Mouse (Mus musculus): ENCODE data around the gene Mfap4.

Mfap4 gene

GRCm38 (mm10) chr11:61484613-61485540, at the start of gene Mfap4:
Gene Mfap4, plus strand, starts transcription at chr11:61485431.
- DNase-seq (ENCODE audit: low spot score in 2 of 2) = peak in 1 of 2 experiments; percentile 34

GRCm38 (mm10) chr11:61436298-61436697, 48.9 kb upstream of the Mfap4 start:
- no peak for DNase-seq (ENCODE audit: low spot score in 2 of 2)

- DNase-seq (ENCODE audit: low spot score in 2 of 2) = no peak
These were observed 46.1 kb upstream of the Mfap4 start for GRCm38 (mm10) chr11:61439170-61439569.

GRCm38 (mm10) chr11:61440416-61440815, 44.8 kb upstream of the Mfap4 start:
- no peak for DNase-seq (ENCODE audit: low spot score in 2 of 2)

- DNase-seq (ENCODE audit: low spot score in 2 of 2) = no peak
These were observed 43.6 kb upstream of the Mfap4 start for GRCm38 (mm10) chr11:61441670-61442069.

GRCm38 (mm10) chr11:61443807-61444206, 41.4 kb upstream of the Mfap4 start:
- no peak for DNase-seq (ENCODE audit: low spot score in 2 of 2)

GRCm38 (mm10) chr11:61447296-61447695, 37.9 kb upstream of the Mfap4 start:
- DNase-seq (ENCODE audit: low spot score in 2 of 2) = no peak

GRCm38 (mm10) chr11:61448041-61448440, 37.2 kb upstream of the Mfap4 start:
- no peak for DNase-seq (ENCODE audit: low spot score in 2 of 2)

GRCm38 (mm10) chr11:61448599-61449225, 36.5 kb upstream of the Mfap4 start:
- DNase-seq (ENCODE audit: low spot score in 2 of 2) = peak in 1 of 2 experiments; percentile 43

- no peak for DNase-seq (ENCODE audit: low spot score in 2 of 2)
These were observed 35.5 kb upstream of the Mfap4 start for GRCm38 (mm10) chr11:61449499-61450292.

GRCm38 (mm10) chr11:61464071-61464470, 21.2 kb upstream of the Mfap4 start:
- DNase-seq (ENCODE audit: low spot score in 2 of 2) = no peak

GRCm38 (mm10) chr11:61465422-61465821, 19.8 kb upstream of the Mfap4 start:
- no peak for DNase-seq (ENCODE audit: low spot score in 2 of 2)

GRCm38 (mm10) chr11:61468534-61468933, 16.7 kb upstream of the Mfap4 start:
- DNase-seq (ENCODE audit: low spot score in 2 of 2) = no peak

- no peak for DNase-seq (ENCODE audit: low spot score in 2 of 2)
These were observed 15.8 kb upstream of the Mfap4 start for GRCm38 (mm10) chr11:61469317-61469917.

- no peak for DNase-seq (ENCODE audit: low spot score in 2 of 2)
These were observed 14.4 kb upstream of the Mfap4 start for GRCm38 (mm10) chr11:61470880-61471279.

GRCm38 (mm10) chr11:61473630-61474029, 11.6 kb upstream of the Mfap4 start:
- no peak for DNase-seq (ENCODE audit: low spot score in 2 of 2)

GRCm38 (mm10) chr11:61476786-61477382, 8.3 kb upstream of the Mfap4 start:
- DNase-seq (ENCODE audit: low spot score in 2 of 2) = no peak

GRCm38 (mm10) chr11:61477566-61478508, 7.4 kb upstream of the Mfap4 start:
- DNase-seq (ENCODE audit: low spot score in 2 of 2) = no peak

GRCm38 (mm10) chr11:61478788-61479187, 6.4 kb upstream of the Mfap4 start:
- DNase-seq (ENCODE audit: low spot score in 2 of 2) = no peak
